Mouse (Mus musculus) MEL (cell line): Measurements from ENCODE around the gene Ninl. TPM values are rescaled to one million over a fixed set of nuclear protein-coding genes. Genes with fewer than 3 reads are reported as not detected.
A peak's percentile ranks its signal among the peaks of the same experiment; 100 is the strongest.

ENCODE experiments used
- DNase-seq: peaks from one replicate; pipeline ENCODE4 v3.0.0; 2011; ENCODE audit warnings: low read depth, low spot score
- H3K27ac ChIP-seq: 2 replicates; pipeline ENCODE4 v1.5.1; 2012; ENCODE audit warnings: low read depth, mild to moderate bottlenecking, control low read depth, low read length, moderate library complexity; ENCODE audit not compliant: control insufficient read depth
- H3K27me3 ChIP-seq, 2 experiments: fragments of 150-350 bp in 1 of 2; sonication (generic) in 1 of 2; 2 replicates each; pipeline ENCODE4 v1.6.1; 2012; ENCODE audit warnings: low read length in 2 of 2, mild to moderate bottlenecking in 2 of 2, improper control_type of control experiment in 1 of 2, moderate library complexity in 1 of 2; ENCODE audit not compliant: insufficient read depth in 2 of 2, control insufficient read depth in 1 of 2
- H3K36me3 ChIP-seq, 2 experiments: 2 replicates each; pipeline ENCODE4 v1.6.1; 2012 to 2014; ENCODE audit warnings: low read length in 2 of 2, improper control_type of control experiment in 1 of 2, inconsistent platforms in 1 of 2, mild to moderate bottlenecking in 1 of 2; ENCODE audit not compliant: insufficient read depth in 2 of 2, control insufficient read depth in 1 of 2
- H3K4me1 ChIP-seq, 2 experiments: fragments of 150-350 bp in 1 of 2; sonication (generic) in 1 of 2; 2 replicates each; pipeline ENCODE4 v1.6.1; 2012; ENCODE audit warnings: low read length in 2 of 2, improper control_type of control experiment in 1 of 2, mild to moderate bottlenecking in 1 of 2; ENCODE audit not compliant: insufficient read depth in 2 of 2, control insufficient read depth in 1 of 2
- H3K4me3 ChIP-seq, 2 experiments: fragments of 150-350 bp in 1 of 2; sonication (generic) in 1 of 2; 2 replicates each; pipeline ENCODE4 v1.5.1; 2012; ENCODE audit warnings: low read depth in 2 of 2, low read length in 2 of 2, mild to moderate bottlenecking in 2 of 2, moderate library complexity in 2 of 2, control low read depth in 1 of 2, improper control_type of control experiment in 1 of 2; ENCODE audit not compliant: control insufficient read depth in 1 of 2, insufficient read depth in 1 of 2
- H3K79me2 ChIP-seq: 2 replicates; pipeline ENCODE4 v1.6.1; 2012; ENCODE audit warnings: mild to moderate bottlenecking, low read length, moderate library complexity; ENCODE audit not compliant: control insufficient read depth, poor library complexity, insufficient read depth
- H3K9ac ChIP-seq: 2 replicates; pipeline ENCODE4 v1.6.1; 2012; ENCODE audit warnings: low read depth, mild to moderate bottlenecking, control low read depth, low read length, moderate library complexity; ENCODE audit not compliant: control insufficient read depth, poor library complexity, severe bottlenecking
- H3K9me3 ChIP-seq: fragments of 150-350 bp; sonication (generic); replicated peaks from 2 replicates; pipeline ENCODE4 v1.6.1; 2012; ENCODE audit warnings: mild to moderate bottlenecking, low read length, improper control_type of control experiment, moderate library complexity; ENCODE audit not compliant: insufficient read depth
- BHLHE40 ChIP-seq: IDR thresholded peaks from 2 replicates; pipeline ENCODE4 v1.6.1; 2012; ENCODE audit warnings: low read depth, mild to moderate bottlenecking, inconsistent platforms, low read length, improper control_type of control experiment, borderline replicate concordance
- CHD2 ChIP-seq: IDR thresholded peaks from 2 replicates; pipeline ENCODE4 v1.6.1; 2011; ENCODE audit warnings: low read length, improper control_type of control experiment
- CTCF ChIP-seq, 3 experiments: IDR thresholded peaks in 2 of 3; conservative IDR thresholded peaks in 1 of 3; 2 replicates each; pipeline ENCODE4 v1.5.1; 2011 to 2012; ENCODE audit warnings: low read length in 3 of 3, low read depth in 2 of 3, mild to moderate bottlenecking in 2 of 3, improper control_type of control experiment in 1 of 3, inconsistent platforms in 1 of 3, mixed read lengths in 1 of 3, moderate library complexity in 1 of 3; ENCODE audit not compliant: control insufficient read depth in 1 of 3, insufficient read depth in 1 of 3, poor library complexity in 1 of 3, severe bottlenecking in 1 of 3
- E2F4 ChIP-seq: IDR thresholded peaks from 2 replicates; pipeline ENCODE4 v1.6.1; 2011; ENCODE audit warnings: low read depth, low read length, improper control_type of control experiment, borderline replicate concordance
- ELF1 ChIP-seq: IDR thresholded peaks from 2 replicates; pipeline ENCODE4 v1.6.1; 2014; ENCODE audit warnings: low read depth, mild to moderate bottlenecking, inconsistent platforms, low read length, improper control_type of control experiment, moderate library complexity
- EP300 ChIP-seq, 2 experiments: IDR thresholded peaks; 2 replicates each; pipeline ENCODE4 v1.6.1; 2011; ENCODE audit warnings: improper control_type of control experiment in 2 of 2, low read length in 2 of 2, low read depth in 1 of 2, mild to moderate bottlenecking in 1 of 2
- ETS1 ChIP-seq: IDR thresholded peaks from 2 replicates; pipeline ENCODE4 v1.6.1; 2012; ENCODE audit warnings: low read depth, mild to moderate bottlenecking, inconsistent platforms, low read length, improper control_type of control experiment, moderate library complexity
- GATA1 ChIP-seq: IDR thresholded peaks from 2 replicates; pipeline ENCODE4 v1.6.1; 2011; ENCODE audit warnings: low read depth, low read length, improper control_type of control experiment
- HCFC1 ChIP-seq: IDR thresholded peaks from 2 replicates; pipeline ENCODE4 v1.6.1; 2012; ENCODE audit warnings: low read depth, mild to moderate bottlenecking, inconsistent platforms, low read length, improper control_type of control experiment, moderate library complexity
- MAFK ChIP-seq: IDR thresholded peaks from 2 replicates; pipeline ENCODE4 v1.6.1; 2011; ENCODE audit warnings: low read depth, mild to moderate bottlenecking, low read length, improper control_type of control experiment, borderline replicate concordance
- MAX ChIP-seq: IDR thresholded peaks from 2 replicates; pipeline ENCODE4 v1.6.1; 2011; ENCODE audit warnings: low read length, improper control_type of control experiment
- MAZ ChIP-seq: IDR thresholded peaks from 2 replicates; pipeline ENCODE4 v1.6.1; 2012; ENCODE audit warnings: low read depth, mild to moderate bottlenecking, inconsistent platforms, low read length, improper control_type of control experiment
- MEF2A ChIP-seq: IDR thresholded peaks from 2 replicates; pipeline ENCODE4 v1.6.1; 2014; ENCODE audit warnings: low read depth, mild to moderate bottlenecking, inconsistent platforms, low read length, improper control_type of control experiment; ENCODE audit not compliant: poor library complexity, insufficient replicate concordance, severe bottlenecking; ENCODE audit errors: extremely low read depth
- MXI1 ChIP-seq: IDR thresholded peaks from 2 replicates; pipeline ENCODE4 v1.6.1; 2011; ENCODE audit warnings: mild to moderate bottlenecking, low read depth, low read length, improper control_type of control experiment
- MYB ChIP-seq: IDR thresholded peaks from 2 replicates; pipeline ENCODE4 v1.6.1; 2011; ENCODE audit warnings: mild to moderate bottlenecking, low read depth, low read length, improper control_type of control experiment
- MYC ChIP-seq: IDR thresholded peaks from 2 replicates; pipeline ENCODE4 v1.6.1; 2011; ENCODE audit warnings: low read depth, mild to moderate bottlenecking, low read length, improper control_type of control experiment, moderate library complexity
- NELFE ChIP-seq: IDR thresholded peaks from 2 replicates; pipeline ENCODE4 v1.6.1; 2011; ENCODE audit warnings: low read depth, low read length, improper control_type of control experiment
- POLR2A ChIP-seq, 2 experiments: IDR thresholded peaks; 2 replicates each; pipeline ENCODE4 v1.6.1; 2011 to 2012; ENCODE audit warnings: low read length in 2 of 2, mild to moderate bottlenecking in 2 of 2, control low read depth in 1 of 2, improper control_type of control experiment in 1 of 2, low read depth in 1 of 2, moderate library complexity in 1 of 2; ENCODE audit not compliant: control insufficient read depth in 1 of 2, insufficient read depth in 1 of 2, poor library complexity in 1 of 2
- POLR2AphosphoS2 ChIP-seq: IDR thresholded peaks from 2 replicates; pipeline ENCODE4 v1.6.1; 2011; ENCODE audit warnings: low read length, improper control_type of control experiment
- RCOR1 ChIP-seq: IDR thresholded peaks from 2 replicates; pipeline ENCODE4 v1.6.1; 2012; ENCODE audit warnings: low read depth, mild to moderate bottlenecking, inconsistent platforms, low read length, improper control_type of control experiment
- SIN3A ChIP-seq: IDR thresholded peaks from 2 replicates; pipeline ENCODE4 v1.6.1; 2012; ENCODE audit warnings: low read length, improper control_type of control experiment, inconsistent platforms
- SMC3 ChIP-seq: IDR thresholded peaks from 2 replicates; pipeline ENCODE4 v1.6.1; 2011; ENCODE audit warnings: low read depth, low read length, improper control_type of control experiment
- TBP ChIP-seq: IDR thresholded peaks from 2 replicates; pipeline ENCODE4 v1.8.0; 2011; ENCODE audit warnings: low read depth, low read length, improper control_type of control experiment
- TCF12 ChIP-seq: IDR thresholded peaks from 2 replicates; pipeline ENCODE4 v1.6.1; 2014; ENCODE audit warnings: low read depth, mild to moderate bottlenecking, inconsistent platforms, low read length, improper control_type of control experiment, moderate library complexity
- USF1 ChIP-seq: IDR thresholded peaks from 2 replicates; pipeline ENCODE4 v1.6.1; 2014; ENCODE audit warnings: low read depth, mild to moderate bottlenecking, inconsistent platforms, low read length, improper control_type of control experiment, moderate library complexity
- USF2 ChIP-seq, 2 experiments: IDR thresholded peaks; 2 replicates each; pipeline ENCODE4 v1.6.1; 2011 to 2012; ENCODE audit warnings: improper control_type of control experiment in 2 of 2, low read length in 2 of 2, borderline replicate concordance in 1 of 2, inconsistent platforms in 1 of 2, low read depth in 1 of 2, mild to moderate bottlenecking in 1 of 2; ENCODE audit not compliant: insufficient read depth in 1 of 2
- ZKSCAN1 ChIP-seq: IDR thresholded peaks from 2 replicates; pipeline ENCODE4 v1.6.1; 2012; ENCODE audit warnings: low read depth, mild to moderate bottlenecking, inconsistent platforms, low read length, improper control_type of control experiment, moderate library complexity
- ZMIZ1 ChIP-seq: IDR thresholded peaks from 2 replicates; pipeline ENCODE4 v1.6.1; 2012; ENCODE audit warnings: low read depth, mild to moderate bottlenecking, inconsistent platforms, low read length, improper control_type of control experiment, moderate library complexity
- ZNF384 ChIP-seq: IDR thresholded peaks from 2 replicates; pipeline ENCODE4 v1.6.1; 2012; ENCODE audit warnings: low read depth, mild to moderate bottlenecking, inconsistent platforms, low read length, improper control_type of control experiment
- polyA plus RNA-seq, 2 experiments: library from polyadenylated mRNA; stranded (reverse) in 1 of 2; unstranded in 1 of 2; fragments of >175 nt in 1 of 2; fragments of >200 nt in 1 of 2; gene quantifications; 2 replicates each; pipeline versions ENCODE4 v1.2.1 to v1.2.4; 2012; ENCODE audit warnings: low replicate concordance in 2 of 2, low read depth in 1 of 2; ENCODE audit not compliant: insufficient read length in 2 of 2, insufficient read depth in 1 of 2, missing spikeins in 1 of 2
- total RNA-seq: library from RNA; depleted of rRNA; stranded (reverse); fragments of 300-350 nt; gene quantifications from 2 replicates; pipeline ENCODE4 v1.2.3, GENCODE M21; 2012

The Ninl gene
- total and polyA plus RNA-seq, 3 experiments = 9.8 to 16.8 TPM; not detected in 1

- H3K9me3 ChIP-seq = no peaks in the 10 kb centered on the region
- no peaks in the 10 kb centered on the region for H3K27me3 ChIP-seq
- TF ChIP-seq MYB (peak; percentile 43; the same call in 1 of the 2 replicates), USF2 (IDR thresholded peaks at IDR 0.05; ENCODE audit: borderline replicate concordance in 1 of 2, insufficient read depth in 1 of 2, low read depth in 1 of 2, low read length in 2 of 2) (no peak), USF1 (no peak), TBP (0 out of 2 replicates have a peak, but pooled peaks have one; percentile 6)
- H3K79me2 ChIP-seq = peaks cover 10% of the 10 kb centered on the region
- H3K27ac ChIP-seq = peak overlapping the region; percentile 98
- H3K9ac ChIP-seq = peak overlapping the region; percentile 58
- peaks cover 2 to 12% of the 10 kb centered on the region in 2 experiments for H3K36me3 ChIP-seq
- peaks cover 2 to 4% of the 10 kb centered on the region in 2 experiments; a peak in 3 of 4 replicates for H3K4me1 ChIP-seq
- H3K4me3 ChIP-seq = peak overlapping the region; percentile 84 to 91
- DNase-seq = peak; percentile 39
These were observed 128.8 kb downstream of the Ninl start for GRCm38 (mm10) chr2:150910295-150910881.

GRCm38 (mm10) chr2:150909429-150910039 lies 129.6 kb downstream of the Ninl start:
- Histone ChIP-seq H3K36me3 (peaks cover 0 to 11% of the 10 kb centered on the region in 2 experiments; a peak in 2 of 4 replicates), H3K4me1 (peaks cover 2 to 4% of the 10 kb centered on the region in 2 experiments; a peak in 2 of 4 replicates), H3K9me3 (no peaks in the 10 kb centered on the region), H3K4me3 (peak overlapping the region; percentile 84 to 91), H3K27me3 (no peaks in the 10 kb centered on the region), H3K9ac (peak overlapping the region; percentile 97), H3K79me2 (peaks cover 12% of the 10 kb centered on the region), H3K27ac (peak overlapping the region; percentile 98)
- DNase-seq = peak; percentile 98
- peak; percentile 74 for TF ChIP-seq ETS1
- peak; percentile 68 for TF ChIP-seq MAX
- TF ChIP-seq MEF2A = 0 out of 2 replicates have a peak, but pooled peaks have one; percentile 24
- peak; percentile 88 for TF ChIP-seq ZMIZ1
- TF ChIP-seq BHLHE40 = 0 out of 2 replicates have a peak, but pooled peaks have one; percentile 21
- TF ChIP-seq MXI1 = peak; percentile 83
- TF ChIP-seq TBP = peak; percentile 26; the same call in 1 of the 2 replicates
- TF ChIP-seq ELF1 = no peak
- TF ChIP-seq POLR2AphosphoS2 = peak; percentile 53; the same call in 1 of the 2 replicates
- peak; percentile 60 to 79; a peak in 3 of 4 replicates for TF ChIP-seq POLR2A (IDR thresholded peaks at IDR 0.05; ENCODE audit: control insufficient read depth in 1 of 2, insufficient read depth in 1 of 2, low read depth in 1 of 2, low read length in 2 of 2, poor library complexity in 1 of 2)
- TF ChIP-seq E2F4 = peak; percentile 96
- TF ChIP-seq NELFE = peak; percentile 83
- peak; percentile 93 for TF ChIP-seq SIN3A
- peak; percentile 63 for TF ChIP-seq RCOR1
- no peak for TF ChIP-seq CTCF (IDR thresholded peaks at IDR 0.05 in 2 of 3, conservative IDR thresholded peaks at IDR 0.05 in 1 of 3; ENCODE audit: control insufficient read depth in 1 of 3, insufficient read depth in 1 of 3, low read depth in 2 of 3, low read length in 3 of 3, poor library complexity in 1 of 3, severe bottlenecking in 1 of 3)
- TF ChIP-seq GATA1 = peak; percentile 77
- TF ChIP-seq TCF12 = peak; percentile 26
- peak; percentile 74; the same call in 1 of the 2 replicates for TF ChIP-seq ZKSCAN1
- peak; percentile 65; the same call in 1 of the 2 replicates for TF ChIP-seq MYC
- peak; percentile 40 to 55 for TF ChIP-seq EP300 (IDR thresholded peaks at IDR 0.05; ENCODE audit: low read depth in 1 of 2, low read length in 2 of 2)
- TF ChIP-seq USF2 (IDR thresholded peaks at IDR 0.05; ENCODE audit: borderline replicate concordance in 1 of 2, insufficient read depth in 1 of 2, low read depth in 1 of 2, low read length in 2 of 2) = no peak
- peak; percentile 99 for TF ChIP-seq ZNF384
- no peak for TF ChIP-seq SMC3
- peak; percentile 85; the same call in 1 of the 2 replicates for TF ChIP-seq MAZ
- no peak for TF ChIP-seq MAFK
- TF ChIP-seq HCFC1 = peak; percentile 83
- TF ChIP-seq CHD2 = no peak
